Mouse (Mus musculus) liver, embryonic 14.5 days (tissue): Measurements from ENCODE around the gene Pars2.

Source experiments
- CTCF ChIP-seq: IDR thresholded peaks from 2 replicates; pipeline ENCODE4 v1.5.1; 2016; ENCODE audit warnings: antibody characterized with exemption, low read depth, control low read depth
- EP300 ChIP-seq: IDR thresholded peaks from 2 replicates; pipeline ENCODE4 v1.6.1; 2016; ENCODE audit warnings: antibody characterized with exemption, low read depth

GRCm38 (mm10) chr4:106621428-106621827, 29.4 kb upstream of the Pars2 start:
- TF ChIP-seq CTCF (no peak), EP300 (no peak)
